Comparison of ENCODE assay signal across 9 mouse cellular contexts in genomic region chr11:103763410-103764163, GRCm38 (mm10). TPM values are rescaled to one million over a fixed set of nuclear protein-coding genes. Genes with fewer than 3 reads are reported as not detected.
DNase-seq lines count a peak whose midpoint lies in the region; ATAC-seq and TF ChIP-seq lines count a peak whose summit lies in the region.
"Had no signal": no experiment of that assay in that cellular context is flagged by ENCODE, and none has a peak within 500 bp of the region (broad histone marks: within the 10 kb centered on the region; RNA-seq: fewer than 3 reads in every experiment).

No protein-coding gene starts in this region.

- no peaks in the 10 kb centered on the region for H3K27me3 ChIP-seq in kidney, adult 2 months (replicated peaks; ENCODE audit: control insufficient read depth, insufficient read depth, low read length)
- peaks cover 56% of the 10 kb centered on the region for H3K27me3 ChIP-seq in kidney, embryonic 15.5 days
- H3K27me3 ChIP-seq in MEL (ENCODE audit: control insufficient read depth in 1 of 2, insufficient read depth in 2 of 2, low read length in 2 of 2), result no peaks in the 10 kb centered on the region
- H3K27me3 ChIP-seq in midbrain, embryonic 14.5 days (ENCODE audit: control insufficient read depth, insufficient read depth, low read length), result no peaks in the 10 kb centered on the region

- TF ChIP-seq RAD21 in MEL (IDR thresholded peaks at IDR 0.05; ENCODE audit: low read depth, low read length), result peak; percentile 98

- H3K79me2 ChIP-seq in MEL (ENCODE audit: control insufficient read depth, insufficient read depth, low read length, poor library complexity), result no peaks in the 10 kb centered on the region

- no peak overlapping the region for H3K4me2 ChIP-seq in kidney, embryonic 15.5 days
- no peak overlapping the region for H3K4me2 ChIP-seq in midbrain, embryonic 14.5 days (ENCODE audit: low read length)

- no peaks in the 10 kb centered on the region for H3K36me3 ChIP-seq in kidney, adult 2 months (ENCODE audit: control insufficient read depth, insufficient read depth, low read length)
- no peaks in the 10 kb centered on the region for H3K36me3 ChIP-seq in kidney, embryonic 15.5 days
- no peaks in the 10 kb centered on the region for H3K36me3 ChIP-seq in MEL (ENCODE audit: control insufficient read depth in 1 of 2, insufficient read depth in 2 of 2, low read length in 2 of 2)
- no peaks in the 10 kb centered on the region for H3K36me3 ChIP-seq in midbrain, embryonic 14.5 days (ENCODE audit: control insufficient read depth, insufficient read depth, low read length)

- 18% methylated on average over 10 of the region's 10 CpGs for WGBS in kidney, adult 2 months
- 21% methylated on average over 10 of the region's 10 CpGs for WGBS in kidney, embryonic 15.5 days
- WGBS in midbrain, embryonic 14.5 days, result 30% methylated on average over 10 of the region's 10 CpGs

- no peaks in the 10 kb centered on the region for H3K4me1 ChIP-seq in kidney, adult 2 months (ENCODE audit: control insufficient read depth, insufficient read depth, low read length)
- peaks cover 3% of the 10 kb centered on the region; the same call in 1 of the 2 replicates for H3K4me1 ChIP-seq in kidney, embryonic 15.5 days
- no peaks in the 10 kb centered on the region for H3K4me1 ChIP-seq in MEL (ENCODE audit: control insufficient read depth in 1 of 2, insufficient read depth in 2 of 2, low read length in 2 of 2)
- H3K4me1 ChIP-seq in cortical plate, adult 2 months (ENCODE audit: control insufficient read depth, insufficient read depth, low read length), result no peaks in the 10 kb centered on the region
- peaks cover 16% of the 10 kb centered on the region; the same call in 1 of the 2 replicates for H3K4me1 ChIP-seq in midbrain, embryonic 14.5 days (ENCODE audit: control insufficient read depth, insufficient read depth, low read length)

- DNase-seq in kidney, adult 2 months, result peak; percentile 57
- peak; percentile 70 for DNase-seq in MEL (ENCODE audit: low read depth, low spot score)
- DNase-seq in heart, postnatal 4 days, result peak; percentile 46
- peak; percentile 45 for DNase-seq in layer of hippocampus, adult 9-10 months (ENCODE audit: low spot score)
- DNase-seq in midbrain, embryonic 14.5 days, result peak; percentile 88
- no peak for DNase-seq in ovary, adult 18-20 months (ENCODE audit: low spot score)

- no peak for TF ChIP-seq POLR2A in kidney, adult 2 months (IDR thresholded peaks at IDR 0.05; ENCODE audit: low read depth, low read length)
- no peak for TF ChIP-seq POLR2A in MEL (IDR thresholded peaks at IDR 0.05; ENCODE audit: control insufficient read depth in 1 of 2, insufficient read depth in 1 of 2, low read depth in 1 of 2, low read length in 2 of 2, poor library complexity in 1 of 2)
- no peak for TF ChIP-seq POLR2A in cortical plate, adult 2 months (IDR thresholded peaks at IDR 0.05; ENCODE audit: extremely low read depth, insufficient read depth, low read length)

- no peak overlapping the region for H3K27ac ChIP-seq in kidney, adult 2 months (ENCODE audit: insufficient read depth, low read depth, low read length)
- no peak overlapping the region for H3K27ac ChIP-seq in kidney, embryonic 15.5 days
- no peak overlapping the region for H3K27ac ChIP-seq in MEL (ENCODE audit: control insufficient read depth, low read depth, low read length)
- H3K27ac ChIP-seq in cortical plate, adult 2 months (ENCODE audit: insufficient read depth, low read length), result no peak overlapping the region
- H3K27ac ChIP-seq in midbrain, embryonic 14.5 days (replicated peaks; ENCODE audit: low read depth, low read length), result no peak overlapping the region
- H3K27ac ChIP-seq: macrophage had no signal

- H3K9me3 ChIP-seq in kidney, embryonic 15.5 days (replicated peaks), result peaks cover 2% of the 10 kb centered on the region; the same call in 1 of the 2 replicates
- H3K9me3 ChIP-seq in MEL (replicated peaks; ENCODE audit: insufficient read depth, low read length), result no peaks in the 10 kb centered on the region
- H3K9me3 ChIP-seq in midbrain, embryonic 14.5 days (ENCODE audit: control insufficient read depth, low read length), result no peaks in the 10 kb centered on the region

- ATAC-seq in kidney, embryonic 15.5 days (replicated peaks; ENCODE audit: low FRiP score), result no peak
- ATAC-seq in midbrain, embryonic 14.5 days (ENCODE audit: low FRiP score, low TSS enrichment), result peak; percentile 63; the same call in 1 of the 2 replicates

- no peak for TF ChIP-seq EP300 in MEL (IDR thresholded peaks at IDR 0.05; ENCODE audit: low read depth in 1 of 2, low read length in 2 of 2)

- no peak overlapping the region for H3K9ac ChIP-seq in kidney, embryonic 15.5 days
- H3K9ac ChIP-seq in MEL (ENCODE audit: control insufficient read depth, low read depth, low read length, poor library complexity, severe bottlenecking), result no peak overlapping the region
- no peak overlapping the region for H3K9ac ChIP-seq in midbrain, embryonic 14.5 days (replicated peaks; ENCODE audit: low read length)

- peak; percentile 57 for TF ChIP-seq CTCF in kidney, adult 2 months (conservative IDR thresholded peaks at IDR 0.05; ENCODE audit: insufficient read depth, insufficient read length, low read depth, low read length)
- peak; percentile 67 to 97 (median 67) for TF ChIP-seq CTCF in MEL (IDR thresholded peaks at IDR 0.05 in 2 of 3, conservative IDR thresholded peaks at IDR 0.05 in 1 of 3; ENCODE audit: control insufficient read depth in 1 of 3, insufficient read depth in 1 of 3, low read depth in 2 of 3, low read length in 3 of 3, poor library complexity in 1 of 3, severe bottlenecking in 1 of 3)
- TF ChIP-seq CTCF in cortical plate, adult 2 months (IDR thresholded peaks at IDR 0.05; ENCODE audit: extremely low read depth, insufficient read depth, low read length), result peak; percentile 81

- H3K4me3 ChIP-seq in kidney, adult 2 months (ENCODE audit: insufficient read depth, low read depth, low read length), result no peak overlapping the region
- H3K4me3 ChIP-seq in kidney, embryonic 15.5 days (replicated peaks), result no peak overlapping the region
- H3K4me3 ChIP-seq in MEL (ENCODE audit: control insufficient read depth in 1 of 2, insufficient read depth in 1 of 2, low read depth in 2 of 2, low read length in 2 of 2), result no peak overlapping the region
- no peak overlapping the region for H3K4me3 ChIP-seq in cortical plate, adult 2 months (ENCODE audit: insufficient read depth, low read length)
- H3K4me3 ChIP-seq in midbrain, embryonic 14.5 days (replicated peaks; ENCODE audit: low read depth, low read length), result no peak overlapping the region

TF ChIP-seq in MEL, 35 proteins besides CTCF, POLR2A, EP300 and RAD21 (continues in another document):
- TF ChIP-seq TAL1 (IDR thresholded peaks at IDR 0.05; ENCODE audit: low read length) (no peak), BHLHE40 (IDR thresholded peaks at IDR 0.05; ENCODE audit: borderline replicate concordance, low read depth, low read length) (no peak), SMC3 (IDR thresholded peaks at IDR 0.05; ENCODE audit: low read depth, low read length) (peak; percentile 98), ELF1 (IDR thresholded peaks at IDR 0.05; ENCODE audit: low read depth, low read length) (no peak), CHD1 (IDR thresholded peaks at IDR 0.05; ENCODE audit: low read depth, low read length) (no peak), POLR2AphosphoS2 (IDR thresholded peaks at IDR 0.05; ENCODE audit: low read length) (no peak), MEF2A (IDR thresholded peaks at IDR 0.05; ENCODE audit: extremely low read depth, insufficient replicate concordance, low read depth, low read length, poor library complexity, severe bottlenecking) (no peak), SIN3A (IDR thresholded peaks at IDR 0.05; ENCODE audit: low read length) (0 out of 2 replicates have a peak, but pooled peaks have one; percentile 36), HCFC1 (IDR thresholded peaks at IDR 0.05; ENCODE audit: low read depth, low read length) (no peak), MAZ (IDR thresholded peaks at IDR 0.05; ENCODE audit: low read depth, low read length) (0 out of 2 replicates have a peak, but pooled peaks have one; percentile 51), ZKSCAN1 (IDR thresholded peaks at IDR 0.05; ENCODE audit: low read depth, low read length) (no peak), NRF1 (IDR thresholded peaks at IDR 0.05; ENCODE audit: insufficient read depth, low read depth, low read length, poor library complexity, severe bottlenecking) (no peak), MYB (IDR thresholded peaks at IDR 0.05; ENCODE audit: low read depth, low read length) (no peak), ZMIZ1 (IDR thresholded peaks at IDR 0.05; ENCODE audit: low read depth, low read length) (no peak), USF2 (IDR thresholded peaks at IDR 0.05; ENCODE audit: borderline replicate concordance in 1 of 2, insufficient read depth in 1 of 2, low read depth in 1 of 2, low read length in 2 of 2) (no peak), NELFE (IDR thresholded peaks at IDR 0.05; ENCODE audit: low read depth, low read length) (no peak), USF1 (IDR thresholded peaks at IDR 0.05; ENCODE audit: low read depth, low read length) (no peak), RCOR1 (IDR thresholded peaks at IDR 0.05; ENCODE audit: low read depth, low read length) (no peak), GABPA (IDR thresholded peaks at IDR 0.05; ENCODE audit: low read depth, low read length) (no peak), TCF12 (IDR thresholded peaks at IDR 0.05; ENCODE audit: low read depth, low read length) (no peak), CHD2 (IDR thresholded peaks at IDR 0.05; ENCODE audit: low read length) (no peak), TBP (IDR thresholded peaks at IDR 0.05; ENCODE audit: low read depth, low read length) (no peak)

RNA-seq across cellular contexts. Expression of gene Wnt3, which starts 10.4 kb away (rescaled TPM):
- polyA plus RNA-seq in kidney, adult 2 months (2012; rRNA removed), result not detected in 2 replicates
- polyA plus RNA-seq in kidney, embryonic 15.5 days (2015; fragmentation: Nextera tagmentation; extraction: Ambion mirVana), result 0.19 and 0.21 TPM in 2 replicates
- not detected in 2 replicates for total RNA-seq in MEL (2012; rRNA removed)
- polyA plus RNA-seq in MEL (2012; ENCODE audit: insufficient read depth in 1 of 2, insufficient read length in 2 of 2, low read depth in 1 of 2, low replicate concordance in 2 of 2, missing spikeins in 1 of 2), result not detected
- 2.0 and 2.4 TPM in 2 replicates for polyA plus RNA-seq in cortical plate, adult 2 months (2012; rRNA removed)
- not detected for total RNA-seq in heart, postnatal 4 days (2021)
- 14.5 and 15.0 TPM in 2 replicates for polyA plus RNA-seq in midbrain, embryonic 14.5 days (2014; fragmentation: Nextera tagmentation; extraction: Ambion mirVana)
- polyA plus RNA-seq: macrophage had no signal

RNA-seq across cellular contexts. Expression of gene Wnt9b, which starts 14.0 kb away (rescaled TPM):
- 2.7 and 3.5 TPM in 2 replicates for polyA plus RNA-seq in kidney, adult 2 months (2012; rRNA removed)
- 7.2 and 7.7 TPM in 2 replicates for polyA plus RNA-seq in kidney, embryonic 15.5 days (2015; fragmentation: Nextera tagmentation; extraction: Ambion mirVana)
- not detected in 2 replicates for total RNA-seq in MEL (2012; rRNA removed)
- polyA plus RNA-seq in MEL (2012; ENCODE audit: insufficient read depth in 1 of 2, insufficient read length in 2 of 2, low read depth in 1 of 2, low replicate concordance in 2 of 2, missing spikeins in 1 of 2), result not detected
- polyA plus RNA-seq in cortical plate, adult 2 months (2012; rRNA removed), result 0.09 and 0.10 TPM in 2 replicates
- 1 to 10 TPM; 1.0 to 1.2 TPM for total RNA-seq in heart, postnatal 4 days (2021)
- 0.33 and 0.78 TPM in 2 replicates for polyA plus RNA-seq in midbrain, embryonic 14.5 days (2014; fragmentation: Nextera tagmentation; extraction: Ambion mirVana)
- polyA plus RNA-seq: macrophage had no signal
